Mouse (Mus musculus) neural tube, embryonic 15.5 days (tissue): ENCODE data around the gene Adamtsl1. TPM values are rescaled to one million over a fixed set of nuclear protein-coding genes. Genes with fewer than 3 reads are reported as not detected.

ENCODE experiments used
- ATAC-seq: fragments of 200-750 bp; cut with Nextera tagmentation; 2 replicates; pipeline ENCODE4 v1.8.0; 2017; ENCODE audit warnings: mild to moderate bottlenecking, moderate TSS enrichment, moderate library complexity; ENCODE audit not compliant: low FRiP score
- H3K27ac ChIP-seq: fragments of 300-500 bp; sonication (generic); replicated peaks from 2 replicates; pipeline ENCODE4 v1.5.1; 2015; ENCODE audit warnings: mild to moderate bottlenecking, inconsistent platforms
- H3K27me3 ChIP-seq: fragments of 300-500 bp; sonication (generic); replicated peaks from 2 replicates; pipeline ENCODE4 v1.6.1; 2015; ENCODE audit warnings: inconsistent platforms
- H3K36me3 ChIP-seq: fragments of 300-500 bp; sonication (generic); 2 replicates; pipeline ENCODE4 v1.6.1; 2015; ENCODE audit warnings: inconsistent platforms
- H3K4me1 ChIP-seq: fragments of 300-500 bp; sonication (generic); 2 replicates; pipeline ENCODE4 v1.6.1; 2015; ENCODE audit warnings: inconsistent platforms
- H3K4me2 ChIP-seq: fragments of 300-500 bp; sonication (generic); 2 replicates; pipeline ENCODE4 v1.6.1; 2015; ENCODE audit warnings: inconsistent platforms, mild to moderate bottlenecking, moderate library complexity
- H3K4me3 ChIP-seq: fragments of 300-500 bp; sonication (generic); replicated peaks from 2 replicates; pipeline ENCODE4 v1.5.1; 2015; ENCODE audit warnings: mild to moderate bottlenecking, inconsistent platforms
- H3K9ac ChIP-seq: fragments of 300-500 bp; sonication (generic); replicated peaks from 2 replicates; pipeline ENCODE4 v1.6.1; 2015; ENCODE audit warnings: mild to moderate bottlenecking, inconsistent platforms
- H3K9me3 ChIP-seq: fragments of 300-500 bp; sonication (generic); replicated peaks from 2 replicates; pipeline ENCODE4 v1.6.1; 2016; ENCODE audit warnings: inconsistent platforms
- WGBS: fragments of 180-500 bp; shearing (Covaris S2); methylation state at CpG from one replicate; pipeline ENCODE4 v1.1.7; 2015; ENCODE audit warnings: mixed read lengths; 5-methylcytosine and 5-hydroxymethylcytosine counted together
- polyA plus RNA-seq: library from polyadenylated mRNA; unstranded; fragments of >200 nt; fragmentation: Nextera tagmentation; extraction: Ambion mirVana; gene quantifications from 2 replicates; pipeline ENCODE4 v1.2.1, GENCODE M21; 2015

The Adamtsl1 gene
- polyA plus RNA-seq, 1 experiment from 2014 or later: 13.0 TPM

DNA sequence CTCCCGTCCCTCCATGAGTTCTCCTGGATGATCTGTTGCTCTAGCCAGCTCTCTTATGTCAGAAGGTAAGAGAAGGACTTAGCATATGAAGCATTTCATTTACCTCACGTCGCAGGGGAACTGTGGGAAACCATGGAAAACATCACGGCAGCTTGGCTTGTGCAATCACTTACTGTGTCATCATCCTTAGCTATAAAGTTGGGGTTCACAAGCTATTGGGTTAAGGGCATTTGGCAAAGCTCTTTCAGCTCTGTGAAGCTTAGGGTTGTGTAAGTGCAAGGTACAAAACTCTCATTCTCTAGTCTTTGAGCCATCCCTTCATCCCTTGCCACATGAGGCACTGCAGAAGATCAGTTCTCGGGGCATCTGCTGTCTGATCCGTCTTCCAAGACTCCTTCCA is 787.5 kb downstream of the Adamtsl1 start:
- H3K4me3 ChIP-seq: no peak overlapping the region
- H3K36me3 ChIP-seq: no peaks in the 10 kb centered on the region
- H3K27ac ChIP-seq: no peak overlapping the region
- H3K4me1 ChIP-seq: no peaks in the 10 kb centered on the region
- ATAC-seq: no peak
- H3K27me3 ChIP-seq: no peaks in the 10 kb centered on the region
- no peaks in the 10 kb centered on the region for H3K9me3 ChIP-seq
- no peak overlapping the region for H3K9ac ChIP-seq
- H3K4me2 ChIP-seq: no peak overlapping the region
- 90% methylated on average over 6 of the region's 6 CpGs for WGBS

GRCm38 (mm10) chr4:86302095-86302494 is 788.1 kb downstream of the Adamtsl1 start:
- no peaks in the 10 kb centered on the region for H3K9me3 ChIP-seq
- H3K9ac ChIP-seq: no peak overlapping the region
- ATAC-seq: no peak
- 75% methylated on average over 4 of the region's 4 CpGs for whole genome bisulfite sequencing
- H3K27me3 ChIP-seq: no peaks in the 10 kb centered on the region
- H3K36me3 ChIP-seq: no peaks in the 10 kb centered on the region
- H3K4me1 ChIP-seq: no peaks in the 10 kb centered on the region
- no peak overlapping the region for H3K4me3 ChIP-seq
- H3K27ac ChIP-seq: no peak overlapping the region
- no peak overlapping the region for H3K4me2 ChIP-seq

DNA sequence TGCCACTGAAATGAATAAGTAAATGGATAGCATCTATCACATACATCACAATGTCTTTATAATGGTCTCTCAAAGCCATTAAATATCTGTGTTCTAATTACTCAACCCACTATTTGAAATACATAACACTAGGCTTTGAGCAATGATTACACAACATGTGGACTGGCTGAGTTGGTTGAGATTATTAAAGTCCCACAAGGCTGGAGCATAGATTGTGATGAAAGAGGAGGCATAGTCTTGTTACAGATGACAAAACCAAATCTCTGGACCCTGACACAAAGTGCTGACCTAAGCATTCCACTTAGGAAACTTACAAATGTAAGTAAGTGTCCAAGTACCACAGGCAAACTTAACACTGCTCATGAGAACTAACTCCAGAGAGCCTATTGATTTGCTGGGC is 792.8 kb downstream of the Adamtsl1 start:
- no peaks in the 10 kb centered on the region for H3K27me3 ChIP-seq
- no peak overlapping the region for H3K27ac ChIP-seq
- ATAC-seq: no peak
- no peak overlapping the region for H3K9ac ChIP-seq
- H3K4me1 ChIP-seq: no peaks in the 10 kb centered on the region
- no peak overlapping the region for H3K4me2 ChIP-seq
- no peaks in the 10 kb centered on the region for H3K9me3 ChIP-seq
- no peak overlapping the region for H3K4me3 ChIP-seq
- H3K36me3 ChIP-seq: no peaks in the 10 kb centered on the region

GRCm38 (mm10) chr4:86309178-86309577 is 795.2 kb downstream of the Adamtsl1 start:
- Histone ChIP-seq H3K4me2 (no peak overlapping the region), H3K9ac (no peak overlapping the region), H3K4me3 (no peak overlapping the region), H3K9me3 (no peaks in the 10 kb centered on the region), H3K4me1 (no peaks in the 10 kb centered on the region), H3K27me3 (no peaks in the 10 kb centered on the region), H3K36me3 (no peaks in the 10 kb centered on the region), H3K27ac (no peak overlapping the region)
- no peak for ATAC-seq
- WGBS: 83% methylated on average over 2 of the region's 2 CpGs

DNA sequence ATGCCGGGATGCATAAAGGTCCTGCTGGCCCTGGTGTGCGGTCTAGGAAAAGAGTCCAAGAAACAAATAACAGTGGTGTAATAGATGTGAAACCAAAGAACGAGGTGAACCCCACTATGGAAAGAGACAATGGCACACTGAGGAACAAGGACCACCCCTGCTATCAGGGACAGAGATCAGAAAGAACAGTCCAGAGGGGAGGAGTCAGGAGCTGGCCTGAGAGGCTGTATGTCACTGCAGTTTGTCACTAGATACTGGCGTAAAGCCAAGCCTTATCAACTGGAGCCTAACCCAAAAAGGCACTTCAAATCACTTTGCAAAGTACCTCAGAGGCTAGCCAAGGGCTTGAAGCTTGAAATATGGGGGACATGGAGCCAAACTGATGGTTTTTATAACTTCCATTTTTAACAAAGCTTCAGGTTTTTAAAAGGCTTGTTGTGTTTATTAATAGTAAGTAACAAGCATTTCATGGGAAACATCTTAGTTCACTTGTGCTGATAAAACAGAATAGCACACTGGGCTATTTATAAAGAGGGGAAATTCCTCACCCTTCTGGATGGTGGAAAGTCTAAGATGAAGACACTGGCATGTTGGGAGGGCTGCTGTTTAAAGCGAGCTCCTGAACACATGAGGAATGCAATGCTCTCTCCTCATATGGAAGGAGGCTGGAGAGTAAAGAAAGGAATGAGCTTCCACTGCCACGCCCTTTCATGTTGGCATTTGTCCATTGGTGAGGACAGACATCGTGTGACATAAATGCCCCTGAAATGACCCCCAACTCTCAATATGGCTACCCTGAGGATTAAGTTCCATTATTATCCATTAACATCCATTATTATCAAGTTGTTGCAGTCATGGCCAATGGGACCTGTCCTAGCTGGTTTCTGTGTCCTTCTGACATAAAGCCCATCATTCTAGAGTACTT is 797.1 kb downstream of the Adamtsl1 start:
- ATAC-seq: no peak
- Histone ChIP-seq H3K4me1 (no peaks in the 10 kb centered on the region), H3K9me3 (no peaks in the 10 kb centered on the region)

GRCm38 (mm10) chr4:86312366-86312765 is 798.4 kb downstream of the Adamtsl1 start:
- Histone ChIP-seq H3K27me3 (no peaks in the 10 kb centered on the region), H3K9me3 (no peaks in the 10 kb centered on the region), H3K27ac (no peak overlapping the region), H3K4me3 (no peak overlapping the region), H3K9ac (no peak overlapping the region), H3K4me2 (no peak overlapping the region), H3K36me3 (no peaks in the 10 kb centered on the region), H3K4me1 (no peaks in the 10 kb centered on the region)
- ATAC-seq: no peak
- WGBS: 72% methylated on average over 2 of the region's 2 CpGs

More for the DNA sequence above, 797.1 kb downstream of the Adamtsl1 start:
- Histone ChIP-seq H3K27ac (no peak overlapping the region), H3K9ac (no peak overlapping the region), H3K36me3 (no peaks in the 10 kb centered on the region), H3K27me3 (no peaks in the 10 kb centered on the region), H3K4me2 (no peak overlapping the region), H3K4me3 (no peak overlapping the region)
- WGBS: 64% methylated on average over 7 of the region's 7 CpGs

- H3K4me2 ChIP-seq: no peak overlapping the region
- no peak for ATAC-seq
- H3K4me1 ChIP-seq: no peaks in the 10 kb centered on the region
- 81% methylated on average over 3 of the region's 3 CpGs for WGBS
- no peaks in the 10 kb centered on the region for H3K27me3 ChIP-seq
- H3K9me3 ChIP-seq: no peaks in the 10 kb centered on the region
- no peaks in the 10 kb centered on the region for H3K36me3 ChIP-seq
- H3K4me3 ChIP-seq: no peak overlapping the region
- H3K9ac ChIP-seq: no peak overlapping the region
- H3K27ac ChIP-seq: no peak overlapping the region
Measured at GRCm38 (mm10) chr4:86314442-86314841, 800.5 kb downstream of the Adamtsl1 start.

DNA sequence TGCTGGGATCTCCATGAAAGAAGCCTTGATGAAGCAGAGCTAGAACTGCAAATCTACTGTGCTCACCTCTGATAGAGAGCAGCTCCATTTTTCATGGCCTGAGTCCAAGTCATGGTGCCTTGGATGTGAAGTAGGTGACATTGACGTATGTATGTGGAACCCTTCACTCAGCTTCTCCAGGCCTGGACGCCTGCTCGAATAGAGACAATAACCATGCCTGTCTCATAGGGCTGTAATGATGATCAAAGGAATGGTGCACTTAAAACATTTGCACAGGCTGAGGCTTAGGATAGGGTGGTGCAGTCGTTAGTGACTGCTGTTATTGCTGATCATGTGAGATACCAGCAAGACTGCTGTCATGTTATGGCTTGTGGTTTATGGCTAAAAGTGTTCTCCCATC is 801.1 kb downstream of the Adamtsl1 start:
- Histone ChIP-seq H3K9ac (no peak overlapping the region), H3K4me2 (no peak overlapping the region), H3K4me1 (no peaks in the 10 kb centered on the region), H3K4me3 (no peak overlapping the region), H3K27me3 (no peaks in the 10 kb centered on the region), H3K36me3 (no peaks in the 10 kb centered on the region), H3K27ac (no peak overlapping the region), H3K9me3 (no peaks in the 10 kb centered on the region)
- ATAC-seq: no peak
- 74% methylated on average over 4 of the region's 4 CpGs for WGBS

GRCm38 (mm10) chr4:86317916-86318542 is 804.1 kb downstream of the Adamtsl1 start:
- no peak overlapping the region for H3K4me3 ChIP-seq
- no peak overlapping the region for H3K4me2 ChIP-seq
- no peak for ATAC-seq
- no peaks in the 10 kb centered on the region for H3K36me3 ChIP-seq
- H3K9ac ChIP-seq: no peak overlapping the region
- WGBS: 76% methylated on average over 3 of the region's 3 CpGs
- no peak overlapping the region for H3K27ac ChIP-seq
- H3K9me3 ChIP-seq: no peaks in the 10 kb centered on the region
- H3K27me3 ChIP-seq: no peaks in the 10 kb centered on the region
- H3K4me1 ChIP-seq: no peaks in the 10 kb centered on the region

GRCm38 (mm10) chr4:86325411-86325810 is 811.4 kb downstream of the Adamtsl1 start:
- Histone ChIP-seq H3K27ac (no peak overlapping the region), H3K4me1 (no peaks in the 10 kb centered on the region), H3K9me3 (no peaks in the 10 kb centered on the region), H3K4me3 (no peak overlapping the region), H3K27me3 (no peaks in the 10 kb centered on the region), H3K9ac (no peak overlapping the region), H3K36me3 (no peaks in the 10 kb centered on the region), H3K4me2 (no peak overlapping the region)
- ATAC-seq: no peak
- 57% methylated on average over 2 of the region's 2 CpGs for WGBS

GRCm38 (mm10) chr4:86326003-86326402 is 812.0 kb downstream of the Adamtsl1 start:
- no peak overlapping the region for H3K4me2 ChIP-seq
- no peaks in the 10 kb centered on the region for H3K9me3 ChIP-seq
- H3K4me1 ChIP-seq: no peaks in the 10 kb centered on the region
- no peaks in the 10 kb centered on the region for H3K27me3 ChIP-seq
- ATAC-seq: no peak
- no peak overlapping the region for H3K27ac ChIP-seq
- H3K9ac ChIP-seq: no peak overlapping the region
- no peaks in the 10 kb centered on the region for H3K36me3 ChIP-seq
- 85% methylated on average over 5 of the region's 5 CpGs for WGBS
- no peak overlapping the region for H3K4me3 ChIP-seq

GRCm38 (mm10) chr4:86326638-86327037 is 812.7 kb downstream of the Adamtsl1 start:
- no peak for ATAC-seq
- no peaks in the 10 kb centered on the region for H3K27me3 ChIP-seq
- no peak overlapping the region for H3K9ac ChIP-seq
- no peak overlapping the region for H3K4me3 ChIP-seq
- 80% methylated on average over 8 of the region's 8 CpGs for WGBS
- no peak overlapping the region for H3K4me2 ChIP-seq
- no peaks in the 10 kb centered on the region for H3K9me3 ChIP-seq
- no peak overlapping the region for H3K27ac ChIP-seq
- H3K36me3 ChIP-seq: no peaks in the 10 kb centered on the region
- no peaks in the 10 kb centered on the region for H3K4me1 ChIP-seq
